Mouse (Mus musculus) bone marrow macrophage, adult 2 months (primary cell): ENCODE results near the gene Cd83.

Experiments used
- CTCF ChIP-seq: IDR thresholded peaks from 2 replicates; pipeline ENCODE4 v1.5.1; 2012; ENCODE audit warnings: low read depth, mild to moderate bottlenecking, low read length, moderate library complexity
- POLR2A ChIP-seq: IDR thresholded peaks from 2 replicates; pipeline ENCODE4 v1.6.1; 2012; ENCODE audit warnings: mild to moderate bottlenecking, low read depth, low read length, borderline replicate concordance

DNA sequence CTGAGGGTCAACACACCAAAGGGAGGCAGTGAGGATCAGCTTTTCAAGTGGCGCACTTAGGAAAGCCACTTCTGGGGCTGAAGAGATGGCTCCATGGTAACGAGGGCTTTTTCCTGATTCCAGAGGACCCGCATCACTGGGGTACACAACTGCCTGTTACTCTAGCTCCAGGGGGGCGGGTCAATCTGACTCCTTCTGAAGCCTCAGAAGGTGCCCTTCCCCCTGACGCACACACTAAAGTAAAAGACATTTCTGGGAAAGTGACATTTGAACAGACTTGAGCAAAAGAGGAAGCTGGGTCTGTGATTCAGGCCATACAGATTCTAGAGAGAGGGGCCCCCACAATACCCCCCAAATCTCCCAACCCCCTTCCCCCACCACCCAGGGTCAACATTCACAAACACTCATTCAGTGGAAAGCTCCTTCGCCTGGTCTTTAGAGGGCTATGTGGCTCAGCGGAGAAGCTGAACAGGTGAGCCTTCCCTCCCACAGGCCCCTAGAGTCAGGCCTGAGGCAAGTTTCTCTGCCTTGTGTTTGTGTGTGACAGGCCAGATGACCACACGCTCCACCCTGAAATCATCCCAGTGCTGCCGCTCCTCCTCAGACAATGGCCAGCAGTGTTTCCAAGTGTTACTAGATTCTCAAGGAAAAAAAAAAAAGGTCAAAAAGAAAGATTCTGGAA, 7.1 kb upstream of the Cd83 start:
- peak; percentile 19; the same call in 1 of the 2 replicates for TF ChIP-seq POLR2A
- TF ChIP-seq CTCF: no peak
